Mouse (Mus musculus): ENCODE measurements around the gene Lonrf3. TPM values are rescaled to one million over a fixed set of nuclear protein-coding genes. Genes with fewer than 3 reads are reported as not detected.
A peak's percentile ranks its signal among the peaks of the same experiment; 100 is the strongest.

Lonrf3 gene
- polyA plus RNA-seq, 1 experiment from 2014 or later, result 0.46 TPM

- H3K9ac ChIP-seq (ENCODE audit: low read depth, low read length), result no peak overlapping the region
- no peak for ATAC-seq (replicated peaks; ENCODE audit: low FRiP score, low read depth)
- 62% methylated on average over 6 of the region's 6 CpGs for WGBS
Measured at GRCm38 (mm10) chrX:36402316-36402715, 74.2 kb downstream of the Lonrf3 start.

More at GRCm38 (mm10) chrX:36402316-36402715, 74.2 kb downstream of the Lonrf3 start:
- H3K9me3 ChIP-seq (replicated peaks; ENCODE audit: low read length), result no peaks in the 10 kb centered on the region
- H3K27ac ChIP-seq, result no peak overlapping the region
- no peak overlapping the region for H3K4me2 ChIP-seq (ENCODE audit: low read length)
- H3K4me1 ChIP-seq (replicated peaks; ENCODE audit: insufficient read depth, low read length), result no peaks in the 10 kb centered on the region
- TF ChIP-seq CTCF (IDR thresholded peaks at IDR 0.05; ENCODE audit: low read depth), result peak; percentile 52
- no peaks in the 10 kb centered on the region for H3K36me3 ChIP-seq (ENCODE audit: insufficient read depth, low read length)
- no peaks in the 10 kb centered on the region for H3K27me3 ChIP-seq (ENCODE audit: insufficient read depth, low read length)
- DNase-seq (ENCODE audit: low spot score), result no peak
- no peak overlapping the region for H3K4me3 ChIP-seq (replicated peaks; ENCODE audit: low read depth, low read length)

Small RNA genes lying within 50 kb of the gene (microRNA-seq; reads per million reads assigned to microRNA genes)
- gene Gm44485, result not detected

Other genes starting within 250 kb of the Lonrf3 start
- gene Il13ra1, start 216.2 kb upstream of the Lonrf3 start, polyA plus RNA-seq (2015; fragmentation: Nextera tagmentation; extraction: Ambion mirVana), result 27.8 and 30.2 TPM in 2 replicates
- gene Zcchc12, start 132.4 kb upstream of the Lonrf3 start, polyA plus RNA-seq (2015; fragmentation: Nextera tagmentation; extraction: Ambion mirVana), result 4.2 and 5.2 TPM in 2 replicates
- not detected in 2 replicates for gene Gm6268, start 72.9 kb downstream of the Lonrf3 start, polyA plus RNA-seq (2015; fragmentation: Nextera tagmentation; extraction: Ambion mirVana)
- not detected in 2 replicates for gene Gm14569, start 163.5 kb downstream of the Lonrf3 start, polyA plus RNA-seq (2015; fragmentation: Nextera tagmentation; extraction: Ambion mirVana)

Measured in kidney, postnatal 0 days (tissue).